Mouse (Mus musculus) hindbrain, embryonic 13.5 days (tissue): ENCODE data around the gene Bco1. TPM values are rescaled to one million over a fixed set of nuclear protein-coding genes. Genes with fewer than 3 reads are reported as not detected.

Experiments
- ATAC-seq: fragments of 200-750 bp; cut with Nextera tagmentation; 2 replicates; pipeline ENCODE4 v1.8.0; 2017; ENCODE audit warnings: moderate TSS enrichment; ENCODE audit not compliant: low FRiP score
- H3K27ac ChIP-seq: fragments of 300-500 bp; sonication (generic); 2 replicates; pipeline ENCODE4 v1.5.1; 2015; ENCODE audit warnings: inconsistent platforms, mild to moderate bottlenecking, moderate library complexity
- H3K27me3 ChIP-seq: fragments of 300-500 bp; sonication (generic); 2 replicates; pipeline ENCODE4 v1.6.1; 2015; ENCODE audit warnings: mild to moderate bottlenecking, inconsistent platforms
- H3K36me3 ChIP-seq: fragments of 300-500 bp; sonication (generic); 2 replicates; pipeline ENCODE4 v1.6.1; 2015; ENCODE audit warnings: mild to moderate bottlenecking, inconsistent platforms
- H3K4me1 ChIP-seq: fragments of 300-500 bp; sonication (generic); replicated peaks from 2 replicates; pipeline ENCODE4 v1.6.1; 2015; ENCODE audit warnings: inconsistent platforms
- H3K4me2 ChIP-seq: fragments of 300-500 bp; sonication (generic); 2 replicates; pipeline ENCODE4 v1.6.1; 2015; ENCODE audit warnings: inconsistent platforms, mild to moderate bottlenecking, moderate library complexity
- H3K4me3 ChIP-seq: fragments of 300-500 bp; sonication (generic); 2 replicates; pipeline ENCODE4 v1.5.1; 2015; ENCODE audit warnings: mild to moderate bottlenecking, inconsistent platforms
- H3K9ac ChIP-seq: fragments of 300-500 bp; sonication (generic); 2 replicates; pipeline ENCODE4 v1.6.1; 2015; ENCODE audit warnings: mild to moderate bottlenecking, inconsistent platforms
- H3K9me3 ChIP-seq: fragments of 300-500 bp; sonication (generic); 2 replicates; pipeline ENCODE4 v1.6.1; 2016; ENCODE audit warnings: inconsistent platforms
- WGBS: fragments of 180-500 bp; shearing (Covaris S2); methylation state at CpG from one replicate; pipeline ENCODE4 v1.1.7; 2015; 5-methylcytosine and 5-hydroxymethylcytosine counted together
- polyA plus RNA-seq: library from polyadenylated mRNA; unstranded; fragments of >200 nt; fragmentation: Nextera tagmentation; extraction: Ambion mirVana; gene quantifications from 2 replicates; pipeline ENCODE4 v1.2.1, GENCODE M21; 2015

Bco1 gene
- polyA plus RNA-seq, 1 experiment from 2014 or later = 0.21 TPM

DNA sequence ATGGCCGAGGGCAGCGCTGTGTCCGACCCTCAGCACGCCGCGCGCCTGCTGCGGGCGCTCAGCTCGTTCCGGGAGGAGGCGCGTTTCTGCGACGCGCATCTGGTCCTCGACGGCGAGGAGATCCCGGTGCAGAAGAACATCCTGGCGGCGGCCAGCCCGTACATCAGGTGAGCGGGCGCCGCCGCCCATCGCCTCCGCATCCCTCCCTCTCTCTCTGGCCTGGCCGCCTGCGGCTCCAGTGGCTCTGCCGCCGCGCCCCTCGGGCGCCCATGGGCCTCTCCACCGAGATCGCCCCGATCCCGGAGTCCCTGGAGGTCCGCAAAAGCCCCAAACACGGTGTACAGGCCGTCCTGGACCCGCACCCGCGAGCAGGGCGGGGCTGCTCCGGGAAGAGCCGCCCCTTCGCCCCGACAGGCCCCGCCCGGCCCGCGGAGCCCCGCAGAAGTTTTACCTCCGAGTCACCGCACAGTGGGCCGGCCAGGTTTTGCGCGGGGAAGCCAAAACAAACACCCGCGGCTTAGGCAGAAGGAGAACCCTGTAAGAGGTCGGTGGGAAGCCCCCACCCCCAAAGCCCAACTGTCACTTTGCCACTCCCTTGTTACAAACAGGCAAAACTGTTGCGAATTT lies 62.6 kb downstream of the Bco1 start, which contains the start of gene Gan:
Gene Gan (plus strand): TSS at position 1 of the 627 bp plus-strand sequence.
- Histone ChIP-seq H3K36me3 (no peaks in the 10 kb centered on the region), H3K27me3 (no peaks in the 10 kb centered on the region), H3K4me2 (peak within 1 kb of the TSS; percentile 92), H3K27ac (peak within 1 kb of the TSS; percentile 85), H3K9ac (peak within 1 kb of the TSS; percentile 93), H3K4me3 (peak within 1 kb of the TSS; percentile 97), H3K9me3 (no peaks in the 10 kb centered on the region), H3K4me1 (peaks cover 50% of the 10 kb centered on the region)
- ATAC-seq = peak; percentile 66
- under 1% methylated on average over 65 of the region's 65 CpGs for WGBS

DNA sequence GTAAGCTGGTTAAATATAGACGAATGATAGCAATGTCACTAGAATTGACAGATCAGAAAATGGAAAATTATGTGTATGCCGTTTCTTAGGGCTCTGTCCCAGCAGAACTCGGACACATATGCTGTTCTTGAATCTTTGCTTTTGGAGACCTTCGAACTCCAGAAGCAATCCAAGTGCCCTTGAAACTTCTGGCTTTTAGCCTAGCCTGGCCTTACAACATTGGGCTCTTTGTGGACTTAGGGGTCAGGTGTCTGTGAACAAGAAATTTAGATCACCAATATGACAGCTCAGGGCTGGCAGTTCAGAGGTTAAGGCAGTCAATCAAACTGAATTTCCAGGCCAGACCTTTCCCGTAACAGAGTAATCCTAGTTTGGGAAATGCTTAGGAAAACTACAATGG lies 63.4 kb downstream of the Bco1 start:
- ATAC-seq = no peak
- 66% methylated on average over 5 of the region's 5 CpGs for WGBS

DNA sequence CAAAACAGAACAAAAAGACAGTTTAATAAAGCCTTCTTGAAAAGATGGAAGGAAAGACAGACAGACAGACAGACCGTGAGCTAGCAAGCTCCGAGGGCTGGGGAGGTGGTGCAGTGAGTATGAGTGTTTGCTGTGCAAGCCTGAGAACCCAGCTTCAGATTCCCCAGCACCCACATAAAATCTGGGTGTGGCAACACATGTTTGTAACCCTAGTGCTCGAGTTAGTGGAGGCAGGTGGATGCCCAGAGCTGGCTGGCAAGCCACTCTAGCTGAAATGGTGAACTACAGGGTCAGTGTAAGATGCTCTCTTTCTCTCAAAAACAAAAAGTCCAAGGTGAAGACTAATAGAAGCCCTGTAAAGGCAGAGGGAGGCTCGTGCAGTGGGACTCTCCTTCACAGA lies 69.3 kb downstream of the Bco1 start:
- peaks cover 11% of the 10 kb centered on the region; the same call in 1 of the 2 replicates for H3K4me1 ChIP-seq
- no peak overlapping the region for H3K9ac ChIP-seq
- H3K4me3 ChIP-seq = no peak overlapping the region
- no peaks in the 10 kb centered on the region for H3K9me3 ChIP-seq
- ATAC-seq = no peak
- H3K36me3 ChIP-seq = no peaks in the 10 kb centered on the region
- H3K27me3 ChIP-seq = no peaks in the 10 kb centered on the region
- no peak overlapping the region for H3K4me2 ChIP-seq
- WGBS = 92% methylated on average over 4 of the region's 4 CpGs
- no peak overlapping the region for H3K27ac ChIP-seq

More for the DNA sequence above, 63.4 kb downstream of the Bco1 start:
- Histone ChIP-seq H3K36me3 (no peaks in the 10 kb centered on the region), H3K27ac (no peak overlapping the region), H3K4me1 (peaks cover 50% of the 10 kb centered on the region), H3K27me3 (no peaks in the 10 kb centered on the region), H3K9ac (peak overlapping the region; percentile 49), H3K4me2 (peak overlapping the region; percentile 92), H3K9me3 (no peaks in the 10 kb centered on the region), H3K4me3 (peak overlapping the region; percentile 97)

DNA sequence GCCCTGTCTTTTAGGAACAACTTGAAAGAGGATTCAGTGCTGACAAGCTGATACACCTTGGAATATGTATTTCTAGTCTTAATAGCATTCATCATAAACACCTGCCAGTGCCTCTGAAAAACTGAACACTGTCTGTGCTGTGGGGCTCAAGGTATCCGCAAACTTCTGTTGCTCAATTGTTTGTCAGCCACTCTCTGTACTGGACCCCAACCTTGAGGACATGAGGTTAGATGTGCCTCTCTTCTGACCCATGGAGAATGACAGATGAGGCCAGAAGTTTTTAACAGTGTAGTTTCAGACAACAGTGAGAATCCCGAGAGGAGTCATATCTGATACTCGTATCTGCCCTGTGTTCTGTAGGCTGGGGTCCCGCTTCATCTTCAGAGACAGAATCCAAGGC lies 69.9 kb downstream of the Bco1 start:
- Histone ChIP-seq H3K9ac (no peak overlapping the region), H3K27me3 (no peaks in the 10 kb centered on the region), H3K4me2 (no peak overlapping the region), H3K4me3 (no peak overlapping the region), H3K36me3 (no peaks in the 10 kb centered on the region), H3K27ac (no peak overlapping the region), H3K9me3 (no peaks in the 10 kb centered on the region), H3K4me1 (0 out of 2 replicates have a peak, but pooled peaks cover 7% of the 10 kb centered on the region)
- no peak for ATAC-seq
- 92% methylated on average over 4 of the region's 4 CpGs for WGBS

DNA sequence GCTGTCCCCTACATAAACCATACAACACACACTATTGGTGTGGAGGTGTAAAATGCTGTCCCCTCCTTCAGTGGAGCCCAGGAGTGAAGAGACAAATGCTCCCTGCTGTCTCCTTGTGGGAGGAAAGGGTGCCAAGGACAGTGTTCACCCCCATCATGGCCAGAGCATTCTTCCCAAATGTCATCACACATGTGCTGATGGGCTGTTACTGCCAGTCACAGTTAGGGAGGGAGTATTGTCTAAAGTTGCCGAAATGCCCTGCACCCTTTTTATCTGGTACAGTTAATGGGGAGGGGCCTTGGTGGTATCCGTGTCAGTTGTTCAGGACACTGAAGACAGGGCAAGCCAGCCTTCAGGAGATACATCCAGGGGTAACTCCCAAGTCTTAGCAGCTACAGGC lies 70.9 kb downstream of the Bco1 start:
- Histone ChIP-seq H3K27me3 (no peaks in the 10 kb centered on the region), H3K4me2 (no peak overlapping the region), H3K4me1 (0 out of 2 replicates have a peak, but pooled peaks cover 3% of the 10 kb centered on the region), H3K9me3 (no peaks in the 10 kb centered on the region), H3K27ac (no peak overlapping the region), H3K9ac (no peak overlapping the region), H3K36me3 (no peaks in the 10 kb centered on the region), H3K4me3 (no peak overlapping the region)
- WGBS = 92% methylated on average over 2 of the region's 2 CpGs
- no peak for ATAC-seq

DNA sequence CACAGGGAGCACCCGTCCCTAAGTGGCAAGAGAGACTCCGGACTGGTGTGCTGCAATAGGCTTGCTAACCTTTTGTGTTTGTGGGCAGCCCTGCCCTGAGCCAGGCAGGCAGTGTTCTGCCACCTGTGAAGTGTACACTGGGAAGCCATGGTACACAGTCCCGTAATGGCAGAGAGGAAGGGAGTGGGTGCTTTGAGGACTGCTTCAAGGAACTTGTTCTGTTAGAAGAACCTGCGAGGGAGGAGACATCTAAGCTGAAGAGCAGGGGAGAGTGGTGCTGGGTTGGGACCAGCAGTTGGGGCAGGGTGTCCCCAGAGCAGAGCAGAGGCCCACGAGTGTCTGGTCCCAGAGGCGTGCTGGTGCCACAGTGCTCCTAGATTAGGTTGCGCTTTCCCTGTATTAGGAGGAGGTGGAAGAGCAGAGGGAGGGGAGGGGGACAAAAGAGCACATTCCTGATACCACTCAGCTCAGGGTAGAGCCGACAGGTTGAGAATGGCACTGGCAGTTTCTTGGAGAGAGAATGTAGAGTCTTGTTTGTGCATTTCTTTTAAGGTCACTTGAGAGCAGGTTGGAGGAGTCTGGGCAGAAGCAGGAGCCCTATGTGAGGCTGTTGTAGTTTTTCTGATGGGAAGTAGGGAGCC lies 71.7 kb downstream of the Bco1 start:
- Histone ChIP-seq H3K4me3 (no peak overlapping the region), H3K4me1 (no peaks in the 10 kb centered on the region), H3K27me3 (no peaks in the 10 kb centered on the region), H3K27ac (no peak overlapping the region), H3K9ac (no peak overlapping the region), H3K36me3 (no peaks in the 10 kb centered on the region), H3K9me3 (no peaks in the 10 kb centered on the region), H3K4me2 (no peak overlapping the region)
- 85% methylated on average over 8 of the region's 8 CpGs for WGBS
- ATAC-seq = no peak

DNA sequence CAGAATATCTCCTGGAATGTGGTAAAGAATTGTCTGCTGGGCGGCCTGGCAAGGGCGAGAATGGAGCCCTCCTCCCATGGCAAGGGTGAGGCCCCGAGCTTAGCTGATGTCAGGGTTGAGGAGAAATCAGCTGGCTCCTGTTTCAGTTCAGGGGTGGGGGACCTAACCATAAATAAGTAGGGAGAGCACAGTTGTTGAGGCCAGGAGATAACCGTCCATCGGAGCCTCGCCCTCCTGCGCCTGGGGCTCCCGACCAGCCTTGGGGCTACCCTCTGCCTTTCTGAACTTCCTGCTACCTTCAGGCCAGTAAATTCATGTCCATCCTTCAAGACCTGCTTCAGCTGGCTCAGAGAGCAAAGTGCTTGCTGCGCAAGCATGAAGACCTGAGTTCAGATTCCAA lies 72.7 kb downstream of the Bco1 start:
- ATAC-seq = no peak
- WGBS = 91% methylated on average over 9 of the region's 9 CpGs
- Histone ChIP-seq H3K36me3 (no peaks in the 10 kb centered on the region), H3K4me2 (no peak overlapping the region), H3K4me3 (no peak overlapping the region), H3K9me3 (no peaks in the 10 kb centered on the region), H3K9ac (no peak overlapping the region), H3K27ac (no peak overlapping the region), H3K27me3 (no peaks in the 10 kb centered on the region), H3K4me1 (peaks cover 5% of the 10 kb centered on the region)

DNA sequence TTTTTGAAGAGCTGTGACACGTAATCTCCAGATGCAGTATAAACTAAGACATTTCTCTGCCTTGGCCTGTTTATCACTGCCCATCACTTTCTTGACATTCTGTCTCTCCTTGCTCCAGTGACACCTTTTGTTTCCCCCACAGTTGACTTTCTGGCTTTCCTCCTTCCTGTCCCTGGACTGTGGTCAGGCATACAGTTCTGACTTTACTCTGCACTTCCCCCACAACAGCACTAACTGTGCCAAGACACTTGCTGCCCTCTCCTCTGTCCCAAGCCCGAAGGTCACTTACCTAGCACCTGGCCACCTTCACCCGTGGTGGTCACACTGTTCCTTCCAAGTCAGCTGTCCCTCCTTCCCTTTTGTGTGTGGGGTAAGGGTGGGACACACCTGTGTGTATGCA lies 76.2 kb downstream of the Bco1 start:
- WGBS = 93% methylated on average over 3 of the region's 3 CpGs
- Histone ChIP-seq H3K9me3 (no peaks in the 10 kb centered on the region), H3K27me3 (no peaks in the 10 kb centered on the region), H3K4me2 (no peak overlapping the region), H3K36me3 (0 out of 2 replicates have a peak, but pooled peaks cover 12% of the 10 kb centered on the region), H3K4me3 (no peak overlapping the region), H3K9ac (no peak overlapping the region), H3K4me1 (peaks cover 5% of the 10 kb centered on the region), H3K27ac (no peak overlapping the region)
- no peak for ATAC-seq

DNA sequence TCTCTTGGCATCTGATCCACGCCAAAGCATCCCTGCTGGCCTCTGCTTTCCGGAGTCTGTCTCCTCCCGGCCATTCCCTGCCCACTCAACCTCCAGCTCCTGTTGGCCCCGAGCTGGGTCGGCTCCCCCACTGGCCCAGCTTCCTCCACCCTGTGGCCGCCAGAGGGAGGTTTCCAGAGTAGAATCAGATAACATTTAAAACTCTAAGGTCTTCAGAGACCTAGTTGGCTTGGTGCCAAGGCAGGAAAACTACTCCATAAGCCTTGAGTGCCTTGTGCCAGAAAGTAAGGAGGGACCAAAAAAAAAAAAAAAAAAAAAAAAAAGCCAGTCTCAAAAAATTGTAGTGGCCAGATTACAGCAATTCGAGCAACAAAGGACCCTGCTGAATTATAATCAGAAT lies 77.2 kb downstream of the Bco1 start:
- ATAC-seq = no peak
- Histone ChIP-seq H3K27me3 (no peaks in the 10 kb centered on the region), H3K4me3 (no peak overlapping the region), H3K4me1 (peaks cover 5% of the 10 kb centered on the region), H3K27ac (no peak overlapping the region), H3K4me2 (no peak overlapping the region), H3K9ac (no peak overlapping the region), H3K9me3 (no peaks in the 10 kb centered on the region), H3K36me3 (peaks cover 16% of the 10 kb centered on the region; the same call in 1 of the 2 replicates)
- 52% methylated on average over 7 of the region's 7 CpGs for WGBS

DNA sequence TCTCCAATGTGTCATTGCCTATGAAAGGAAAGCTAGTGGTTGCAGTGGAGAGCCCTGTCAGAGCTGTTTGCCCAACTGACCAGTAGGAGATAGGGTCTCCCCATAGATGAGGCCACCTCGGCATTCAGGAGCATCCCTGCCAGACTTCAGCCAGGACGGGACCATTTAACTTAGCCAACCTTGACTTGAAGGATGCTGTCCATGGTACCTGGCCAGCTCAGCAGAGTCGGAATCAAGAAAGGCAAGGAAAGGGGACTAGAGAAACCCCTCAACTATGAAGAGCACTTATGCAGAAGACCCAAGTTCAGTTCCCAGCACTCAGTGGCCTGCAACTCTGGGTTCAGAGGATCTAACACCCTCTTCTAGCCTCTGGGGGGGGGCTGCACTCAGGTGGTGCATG lies 78.0 kb downstream of the Bco1 start:
- ATAC-seq = no peak
- Histone ChIP-seq H3K4me3 (no peak overlapping the region), H3K9ac (no peak overlapping the region), H3K4me1 (peaks cover 5% of the 10 kb centered on the region), H3K9me3 (no peaks in the 10 kb centered on the region), H3K36me3 (peaks cover 16% of the 10 kb centered on the region; the same call in 1 of the 2 replicates), H3K4me2 (no peak overlapping the region), H3K27me3 (no peaks in the 10 kb centered on the region), H3K27ac (no peak overlapping the region)
- 80% methylated on average over 3 of the region's 3 CpGs for WGBS

DNA sequence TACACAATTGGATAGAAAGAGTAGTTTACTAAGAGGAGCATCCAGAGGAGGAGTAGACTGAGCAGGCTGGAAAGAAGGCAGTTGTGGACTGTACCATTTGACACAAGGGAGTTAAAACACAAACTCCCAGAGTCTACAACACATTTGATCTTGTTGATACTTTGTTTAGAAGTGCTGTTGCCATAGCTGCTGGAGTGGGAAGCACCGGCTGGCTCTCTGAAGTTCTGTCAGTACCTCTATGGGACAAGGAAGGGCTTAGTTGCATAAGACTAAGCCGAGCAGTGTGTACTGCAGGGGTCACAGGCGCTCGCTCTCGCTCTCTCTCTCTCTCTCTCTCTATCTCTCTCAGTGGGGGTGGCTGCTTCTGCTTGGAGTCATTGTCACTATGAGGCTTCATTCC lies 78.9 kb downstream of the Bco1 start:
- no peak overlapping the region for H3K4me3 ChIP-seq
- no peak overlapping the region for H3K9ac ChIP-seq
- H3K27ac ChIP-seq = no peak overlapping the region
- H3K4me1 ChIP-seq = peaks cover 5% of the 10 kb centered on the region
- no peak for ATAC-seq
- H3K9me3 ChIP-seq = no peaks in the 10 kb centered on the region
- H3K36me3 ChIP-seq = peaks cover 16% of the 10 kb centered on the region; the same call in 1 of the 2 replicates
- H3K4me2 ChIP-seq = no peak overlapping the region
- 93% methylated on average over 5 of the region's 5 CpGs for WGBS
- H3K27me3 ChIP-seq = no peaks in the 10 kb centered on the region

DNA sequence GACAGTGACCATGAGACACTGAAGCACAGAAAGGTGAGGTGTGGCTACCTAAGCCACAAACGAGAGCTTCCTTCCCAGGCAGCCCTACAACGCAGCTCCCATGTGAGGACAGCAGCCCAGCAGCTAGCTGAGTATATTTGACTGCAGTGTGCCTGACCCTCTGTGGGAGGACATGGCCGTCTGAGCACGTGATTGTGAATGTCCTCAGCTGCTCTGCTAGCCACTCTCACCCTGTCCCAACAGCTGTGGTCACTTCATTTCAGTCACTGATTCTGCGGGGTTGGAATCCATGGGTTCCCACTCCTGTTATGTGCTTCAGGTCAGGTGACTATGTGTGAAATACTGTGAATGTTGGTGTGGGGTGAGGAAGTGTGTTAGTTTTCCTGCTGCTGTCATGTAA lies 80.7 kb downstream of the Bco1 start:
- no peak for ATAC-seq
- Histone ChIP-seq H3K27me3 (no peaks in the 10 kb centered on the region), H3K4me2 (no peak overlapping the region), H3K9ac (no peak overlapping the region), H3K27ac (no peak overlapping the region), H3K4me3 (no peak overlapping the region), H3K9me3 (no peaks in the 10 kb centered on the region), H3K36me3 (peaks cover 16% of the 10 kb centered on the region; the same call in 1 of the 2 replicates), H3K4me1 (peaks cover 5% of the 10 kb centered on the region)
- 86% methylated on average over 5 of the region's 5 CpGs for WGBS

DNA sequence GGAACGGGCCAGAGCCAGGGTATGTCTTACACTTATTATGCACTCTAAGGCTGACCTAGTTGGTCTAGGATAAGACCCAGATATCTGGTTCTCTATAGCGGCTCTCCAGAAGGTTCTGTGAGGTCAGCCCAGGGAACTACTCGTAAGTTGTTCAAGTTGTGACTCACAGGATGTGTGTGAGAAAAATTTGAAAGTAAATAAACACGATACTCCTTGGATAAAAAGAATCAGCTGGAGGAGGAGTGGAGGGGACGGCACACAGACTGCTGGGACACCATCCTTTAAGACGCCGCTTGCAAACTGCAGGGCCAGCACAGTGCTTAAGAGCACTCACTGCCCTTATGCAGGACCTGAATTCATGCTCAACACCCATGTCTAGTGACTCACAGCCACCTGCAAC lies 81.6 kb downstream of the Bco1 start:
- ATAC-seq = no peak
- H3K9ac ChIP-seq = no peak overlapping the region
- 92% methylated on average over 7 of the region's 7 CpGs for WGBS

More for the DNA sequence above, 81.6 kb downstream of the Bco1 start:
- peaks cover 5% of the 10 kb centered on the region for H3K4me1 ChIP-seq
- no peak overlapping the region for H3K4me2 ChIP-seq
- H3K9me3 ChIP-seq = no peaks in the 10 kb centered on the region
- no peaks in the 10 kb centered on the region for H3K27me3 ChIP-seq
- no peak overlapping the region for H3K4me3 ChIP-seq
- peaks cover 16% of the 10 kb centered on the region; the same call in 1 of the 2 replicates for H3K36me3 ChIP-seq
- no peak overlapping the region for H3K27ac ChIP-seq
